Mouse (Mus musculus): ENCODE measurements around the gene Cacng5. TPM values are rescaled to one million over a fixed set of nuclear protein-coding genes. Genes with fewer than 3 reads are reported as not detected.
A peak's percentile ranks its signal among the peaks of the same experiment; 100 is the strongest.

Cacng5 gene
- polyA plus RNA-seq, 1 experiment from 2014 or later: 0.21 TPM

- Histone ChIP-seq H3K36me3 (ENCODE audit: control insufficient read depth, insufficient read depth, low read length) (no peaks in the 10 kb centered on the region), H3K4me3 (ENCODE audit: low read depth, low read length) (no peak overlapping the region), H3K9ac (ENCODE audit: low read length) (no peak overlapping the region), H3K27ac (replicated peaks) (no peak overlapping the region), H3K4me1 (replicated peaks; ENCODE audit: control insufficient read depth, insufficient read depth) (no peaks in the 10 kb centered on the region), H3K4me2 (replicated peaks; ENCODE audit: low read depth) (no peak overlapping the region), H3K27me3 (ENCODE audit: control insufficient read depth, insufficient read depth, low read length) (no peaks in the 10 kb centered on the region), H3K9me3 (ENCODE audit: control insufficient read depth, low read length) (no peaks in the 10 kb centered on the region)
- DNase-seq (ENCODE audit: low spot score): no peak
- 44% methylated on average over 4 of the region's 4 CpGs for WGBS
- ATAC-seq (ENCODE audit: low FRiP score, low TSS enrichment): no peak
- TF ChIP-seq EP300 (optimal IDR thresholded peaks at IDR 0.05): no peak
- TF ChIP-seq CTCF (IDR thresholded peaks at IDR 0.05; ENCODE audit: low read depth): peak; percentile 53
Observed at GRCm38 (mm10) chr11:107900470-107900869, 14.4 kb downstream of the Cacng5 start.

- H3K27ac ChIP-seq (replicated peaks): no peak overlapping the region
- TF ChIP-seq CTCF (IDR thresholded peaks at IDR 0.05; ENCODE audit: low read depth) (no peak), EP300 (optimal IDR thresholded peaks at IDR 0.05) (no peak)
- DNase-seq (ENCODE audit: low spot score) (no peak), ATAC-seq (ENCODE audit: low FRiP score, low TSS enrichment) (no peak)
- no peak overlapping the region for H3K4me3 ChIP-seq (ENCODE audit: low read depth, low read length)
- no peak overlapping the region for H3K9ac ChIP-seq (ENCODE audit: low read length)
- H3K27me3 ChIP-seq (ENCODE audit: control insufficient read depth, insufficient read depth, low read length): no peaks in the 10 kb centered on the region
- no peak overlapping the region for H3K4me2 ChIP-seq (replicated peaks; ENCODE audit: low read depth)
- no peaks in the 10 kb centered on the region for H3K4me1 ChIP-seq (replicated peaks; ENCODE audit: control insufficient read depth, insufficient read depth)
- WGBS: 49% methylated on average over 2 of the region's 2 CpGs
- H3K9me3 ChIP-seq (ENCODE audit: control insufficient read depth, low read length): no peaks in the 10 kb centered on the region
- H3K36me3 ChIP-seq (ENCODE audit: control insufficient read depth, insufficient read depth, low read length): no peaks in the 10 kb centered on the region
Observed at GRCm38 (mm10) chr11:107898698-107899097, 16.2 kb downstream of the Cacng5 start.

- no peak overlapping the region for H3K4me2 ChIP-seq (replicated peaks; ENCODE audit: low read depth)
- WGBS: 62% methylated on average over 4 of the region's 4 CpGs
- no peak for ATAC-seq (ENCODE audit: low FRiP score, low TSS enrichment)
Observed at GRCm38 (mm10) chr11:107895635-107896034, 19.2 kb downstream of the Cacng5 start.

GRCm38 (mm10) chr11:107891377-107891776 is 23.5 kb downstream of the Cacng5 start:
- H3K27me3 ChIP-seq (ENCODE audit: control insufficient read depth, insufficient read depth, low read length): no peaks in the 10 kb centered on the region
- H3K9me3 ChIP-seq (ENCODE audit: control insufficient read depth, low read length): no peaks in the 10 kb centered on the region
- ATAC-seq (ENCODE audit: low FRiP score, low TSS enrichment): no peak
- no peak for DNase-seq (ENCODE audit: low spot score)
- no peaks in the 10 kb centered on the region for H3K36me3 ChIP-seq (ENCODE audit: control insufficient read depth, insufficient read depth, low read length)
- no peak overlapping the region for H3K27ac ChIP-seq (replicated peaks)
- no peak overlapping the region for H3K4me2 ChIP-seq (replicated peaks; ENCODE audit: low read depth)
- H3K4me1 ChIP-seq (replicated peaks; ENCODE audit: control insufficient read depth, insufficient read depth): no peaks in the 10 kb centered on the region
- no peak overlapping the region for H3K9ac ChIP-seq (ENCODE audit: low read length)
- no peak overlapping the region for H3K4me3 ChIP-seq (ENCODE audit: low read depth, low read length)
- WGBS: 83% methylated on average over 3 of the region's 3 CpGs
- TF ChIP-seq EP300 (optimal IDR thresholded peaks at IDR 0.05) (no peak), CTCF (IDR thresholded peaks at IDR 0.05; ENCODE audit: low read depth) (peak; percentile 6; the same call in 1 of the 2 replicates)

More at GRCm38 (mm10) chr11:107895635-107896034, 19.2 kb downstream of the Cacng5 start:
- Histone ChIP-seq H3K36me3 (ENCODE audit: control insufficient read depth, insufficient read depth, low read length) (no peaks in the 10 kb centered on the region), H3K27ac (replicated peaks) (no peak overlapping the region), H3K4me1 (replicated peaks; ENCODE audit: control insufficient read depth, insufficient read depth) (no peaks in the 10 kb centered on the region), H3K27me3 (ENCODE audit: control insufficient read depth, insufficient read depth, low read length) (no peaks in the 10 kb centered on the region), H3K9ac (ENCODE audit: low read length) (no peak overlapping the region), H3K9me3 (ENCODE audit: control insufficient read depth, low read length) (no peaks in the 10 kb centered on the region), H3K4me3 (ENCODE audit: low read depth, low read length) (no peak overlapping the region)
- TF ChIP-seq CTCF (IDR thresholded peaks at IDR 0.05; ENCODE audit: low read depth) (no peak), EP300 (optimal IDR thresholded peaks at IDR 0.05) (no peak)
- no peak for DNase-seq (ENCODE audit: low spot score)

- DNase-seq (ENCODE audit: low spot score) (no peak), ATAC-seq (ENCODE audit: low FRiP score, low TSS enrichment) (no peak)
- Histone ChIP-seq H3K9me3 (ENCODE audit: control insufficient read depth, low read length) (no peaks in the 10 kb centered on the region), H3K27ac (replicated peaks) (no peak overlapping the region), H3K4me3 (ENCODE audit: low read depth, low read length) (no peak overlapping the region), H3K27me3 (ENCODE audit: control insufficient read depth, insufficient read depth, low read length) (no peaks in the 10 kb centered on the region), H3K36me3 (ENCODE audit: control insufficient read depth, insufficient read depth, low read length) (no peaks in the 10 kb centered on the region), H3K9ac (ENCODE audit: low read length) (no peak overlapping the region), H3K4me2 (replicated peaks; ENCODE audit: low read depth) (no peak overlapping the region), H3K4me1 (replicated peaks; ENCODE audit: control insufficient read depth, insufficient read depth) (no peaks in the 10 kb centered on the region)
- no peak for TF ChIP-seq EP300 (optimal IDR thresholded peaks at IDR 0.05)
- no peak for TF ChIP-seq CTCF (IDR thresholded peaks at IDR 0.05; ENCODE audit: low read depth)
- 85% methylated on average over 6 of the region's 6 CpGs for WGBS
Observed at GRCm38 (mm10) chr11:107887342-107887741, 27.5 kb downstream of the Cacng5 start.

- 63% methylated on average over 5 of the region's 5 CpGs for WGBS
- Histone ChIP-seq H3K27me3 (ENCODE audit: control insufficient read depth, insufficient read depth, low read length) (no peaks in the 10 kb centered on the region), H3K9ac (ENCODE audit: low read length) (no peak overlapping the region), H3K4me1 (replicated peaks; ENCODE audit: control insufficient read depth, insufficient read depth) (no peaks in the 10 kb centered on the region), H3K4me2 (replicated peaks; ENCODE audit: low read depth) (no peak overlapping the region), H3K4me3 (ENCODE audit: low read depth, low read length) (no peak overlapping the region), H3K36me3 (ENCODE audit: control insufficient read depth, insufficient read depth, low read length) (no peaks in the 10 kb centered on the region), H3K27ac (replicated peaks) (no peak overlapping the region), H3K9me3 (ENCODE audit: control insufficient read depth, low read length) (no peaks in the 10 kb centered on the region)
- ATAC-seq (ENCODE audit: low FRiP score, low TSS enrichment) (no peak), DNase-seq (ENCODE audit: low spot score) (no peak)
- no peak for TF ChIP-seq CTCF (IDR thresholded peaks at IDR 0.05; ENCODE audit: low read depth)
- TF ChIP-seq EP300 (optimal IDR thresholded peaks at IDR 0.05): no peak
Observed at GRCm38 (mm10) chr11:107876840-107877239, 38.0 kb downstream of the Cacng5 start.

Data from stomach, postnatal 0 days (tissue).